Mouse (Mus musculus) 416B (cell line): Measurements from ENCODE around the gene Dok3.
A peak's percentile ranks its signal among the peaks of the same experiment; 100 is the strongest.

Experiments used
- DNase-seq: peaks from one replicate; pipeline ENCODE4 v3.0.0; 2011; ENCODE audit warnings: low read depth

The Dok3 gene

DNA sequence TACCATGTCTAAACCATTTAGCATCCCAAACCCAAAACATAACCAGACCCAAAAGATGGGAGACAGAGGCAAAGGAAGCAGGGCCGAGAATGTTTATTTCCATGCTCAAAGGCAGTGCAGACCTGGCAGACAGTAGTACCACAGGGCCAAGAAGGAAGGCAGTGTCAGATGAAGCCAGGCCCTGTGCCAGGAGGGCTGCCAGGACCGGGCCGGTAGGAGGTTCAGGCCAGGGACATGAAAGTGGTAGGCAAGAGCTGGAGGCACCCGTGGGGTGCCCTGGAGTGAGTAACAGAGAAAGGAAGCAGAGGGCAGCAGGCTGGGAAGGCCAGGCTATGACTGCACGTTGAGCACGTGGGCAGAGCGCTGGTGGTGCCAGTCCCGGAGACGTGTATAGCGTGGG lies 22.4 kb downstream of the Dok3 start:
- DNase-seq: no peak

DNA sequence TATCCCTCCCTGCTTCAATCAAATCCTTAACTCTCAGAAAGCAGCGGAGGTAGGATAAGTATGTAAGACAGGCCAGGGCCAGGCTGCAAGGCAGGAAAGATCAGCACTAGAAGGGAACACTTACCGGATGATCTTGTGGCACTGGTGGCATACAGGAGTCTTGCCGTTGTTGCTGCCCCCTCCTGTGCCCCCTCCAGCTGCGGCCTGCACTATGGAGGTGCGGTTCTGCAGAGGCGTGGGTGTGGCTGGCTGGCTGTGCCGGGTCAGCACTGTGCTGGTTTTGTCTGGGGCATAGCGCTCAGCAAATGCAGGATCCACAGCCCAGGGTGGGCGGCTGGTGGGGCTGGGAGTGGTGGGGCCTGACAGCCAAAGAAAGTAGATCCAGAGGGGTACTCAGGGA lies 23.3 kb downstream of the Dok3 start:
- no peak for DNase-seq

DNA sequence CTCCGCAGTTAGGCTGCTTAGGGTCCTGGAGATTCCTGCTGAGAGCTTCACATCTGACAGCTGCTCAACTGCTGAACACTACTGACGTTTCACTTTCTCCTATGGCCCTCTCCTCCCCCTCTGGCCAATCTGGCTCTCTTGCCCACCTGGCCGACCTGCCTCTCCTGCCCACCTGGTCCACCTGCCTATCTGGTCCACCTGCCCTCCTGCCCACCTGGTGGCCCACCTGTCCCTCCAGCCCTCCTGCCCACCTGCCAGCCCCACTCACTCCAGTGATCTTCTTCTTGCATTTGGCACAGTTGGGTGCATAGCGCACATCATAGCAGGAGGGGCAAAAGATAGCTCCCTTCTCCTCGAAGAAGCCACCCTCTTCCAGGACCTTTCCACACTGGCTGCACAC lies 24.7 kb downstream of the Dok3 start:
- DNase-seq: no peak

- no peak for DNase-seq
Observed at GRCm38 (mm10) chr13:55502405-55502804, 26.7 kb downstream of the Dok3 start.

DNA sequence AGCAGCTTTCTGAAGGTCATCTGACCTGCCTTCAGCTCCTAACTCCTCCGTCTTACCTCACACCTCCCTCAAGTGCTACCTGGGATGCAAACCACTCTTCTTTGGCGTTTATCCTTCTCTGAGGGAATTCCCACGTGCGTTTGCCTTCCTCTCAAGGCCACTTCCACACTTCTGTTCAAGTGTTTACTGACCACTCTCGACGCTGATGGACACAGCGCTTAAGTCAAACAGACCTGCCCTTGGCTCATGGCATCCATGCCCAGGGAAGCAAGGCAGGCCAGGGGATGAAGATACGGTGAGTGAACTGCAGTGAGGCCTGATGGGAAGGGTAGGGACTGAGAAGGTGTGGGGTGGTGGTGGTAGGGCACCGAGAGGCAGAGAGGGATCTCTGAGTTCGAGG lies 28.5 kb downstream of the Dok3 start:
- no peak for DNase-seq

GRCm38 (mm10) chr13:55498906-55499305 lies 30.2 kb downstream of the Dok3 start:
- DNase-seq: no peak

- DNase-seq: no peak
Observed at GRCm38 (mm10) chr13:55496661-55497060, 32.4 kb downstream of the Dok3 start.

DNA sequence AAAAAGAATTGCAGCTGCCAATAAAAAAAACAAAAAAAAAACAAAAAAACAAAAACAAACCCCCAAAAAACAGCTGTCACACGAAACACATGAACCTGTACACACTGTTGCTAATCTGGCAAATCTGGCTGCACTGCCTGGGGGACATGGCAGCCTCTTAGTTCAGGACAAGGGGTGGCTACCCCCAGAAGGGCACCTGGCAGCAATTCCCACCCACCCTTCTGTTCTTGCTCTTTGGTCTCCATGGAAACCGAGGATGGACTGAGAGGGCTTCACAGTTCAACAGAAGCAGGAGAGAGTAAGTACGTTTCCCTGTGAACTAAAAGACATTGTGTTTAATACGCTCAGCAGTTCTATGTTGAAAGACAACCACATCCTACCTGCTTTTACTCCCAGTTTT lies 33.4 kb downstream of the Dok3 start:
- DNase-seq: no peak

- no peak for DNase-seq
Observed at GRCm38 (mm10) chr13:55494883-55495621, 34.0 kb downstream of the Dok3 start.

- no peak for DNase-seq
Observed at GRCm38 (mm10) chr13:55494257-55494656, 34.8 kb downstream of the Dok3 start.

- no peak for DNase-seq
Observed at GRCm38 (mm10) chr13:55487578-55488498, 41.3 kb downstream of the Dok3 start, which contains the start of gene Dbn1. Dbn1 (minus strand) TSS chr13:55488111.

DNA sequence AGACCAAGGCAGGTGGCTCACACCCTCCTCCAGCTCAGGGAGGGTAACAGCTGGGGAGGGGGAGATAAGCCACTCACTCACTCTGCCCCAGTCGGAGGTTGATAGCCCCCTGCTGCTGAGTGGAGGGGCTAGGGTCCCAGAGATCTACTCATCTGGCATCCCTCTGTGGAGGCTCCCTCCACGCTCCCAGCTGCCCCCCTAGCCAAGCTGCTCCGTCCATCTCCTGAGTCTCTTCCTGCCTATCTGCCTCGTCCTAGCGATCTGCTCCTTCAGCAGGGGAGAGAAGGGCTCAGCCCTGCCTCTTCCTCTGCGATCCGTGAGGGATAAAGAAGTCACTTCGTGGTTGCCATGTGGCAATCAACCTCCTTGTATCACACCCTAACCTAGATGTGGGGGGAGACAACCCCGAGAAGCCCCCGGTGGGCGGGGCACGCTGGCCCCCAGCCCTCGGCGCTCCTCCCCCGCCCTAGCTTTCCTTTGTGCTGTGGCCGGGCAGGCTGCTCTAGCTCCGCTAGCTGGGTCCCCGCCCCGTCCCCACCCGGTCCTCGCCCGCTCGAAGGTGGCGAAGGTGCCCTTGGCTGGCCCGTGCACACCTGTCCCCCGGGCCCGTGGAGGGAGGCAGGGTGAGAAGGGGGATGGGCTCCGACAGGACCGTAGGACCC lies 42.0 kb downstream of the Dok3 start:
- DNase-seq: no peak

DNA sequence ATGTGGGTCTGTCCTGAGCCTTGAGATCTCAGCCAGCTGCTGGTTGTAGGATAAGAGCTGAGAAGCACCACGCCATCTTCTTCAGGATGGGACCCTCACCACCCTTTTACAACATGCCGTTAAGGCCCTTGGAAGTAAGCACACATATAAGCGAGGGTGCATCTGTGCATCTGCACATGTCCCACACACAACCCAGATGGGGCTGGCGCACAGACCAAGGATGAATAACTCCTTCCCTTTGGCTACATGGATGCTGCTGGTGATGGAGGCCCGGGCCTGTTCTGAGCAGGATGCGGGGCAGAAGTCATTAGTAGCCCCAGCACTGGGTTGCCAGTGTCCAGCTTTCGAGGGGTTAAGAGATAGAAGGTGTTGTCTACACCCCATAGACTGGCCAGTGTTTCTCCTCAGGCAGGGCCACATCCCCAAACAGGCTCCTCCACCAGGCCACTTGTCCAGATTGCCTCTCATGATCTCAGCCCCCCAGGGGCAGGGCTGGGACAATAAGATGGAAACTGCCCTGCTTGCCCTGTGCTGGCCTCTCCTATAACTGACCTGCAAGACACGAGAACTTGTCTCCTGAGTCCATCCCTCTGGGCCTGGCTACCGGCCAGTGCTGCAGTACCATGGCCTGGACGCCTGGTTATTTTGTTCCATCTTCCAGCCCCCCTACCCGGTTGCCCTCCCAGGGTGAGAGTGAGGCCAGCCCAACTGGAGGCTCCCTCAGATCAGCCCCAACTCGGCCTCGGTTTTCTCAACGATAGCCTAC lies 42.9 kb downstream of the Dok3 start:
- DNase-seq: no peak

DNA sequence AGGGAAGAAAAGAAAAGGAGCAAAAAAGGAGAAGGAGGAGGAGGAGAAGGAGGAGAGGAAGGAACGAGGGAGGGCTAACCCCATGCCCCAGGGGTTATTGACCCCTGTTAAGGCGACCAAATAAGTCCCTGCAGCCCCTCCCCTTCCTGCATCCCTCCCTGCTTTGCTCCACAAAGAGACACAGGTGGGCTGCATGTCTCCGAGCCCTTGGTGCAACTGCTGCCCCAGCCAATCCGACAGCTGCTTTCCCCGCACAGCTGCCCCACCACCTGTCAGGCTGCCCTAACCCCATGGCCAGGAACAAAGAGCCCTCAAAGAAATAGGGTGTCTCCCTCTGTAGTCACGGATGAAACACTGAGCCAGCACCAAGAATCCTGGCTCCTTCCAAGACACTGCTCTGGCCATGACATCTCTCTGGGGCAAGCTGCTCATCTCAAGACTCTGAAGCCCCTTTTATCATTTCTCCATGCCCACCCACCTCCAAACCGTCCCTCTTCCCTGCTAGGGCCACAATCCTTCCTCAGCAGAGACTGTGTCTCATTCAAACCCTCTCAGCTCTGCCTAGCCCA lies 44.5 kb downstream of the Dok3 start:
- no peak for DNase-seq

- no peak for DNase-seq
Observed at GRCm38 (mm10) chr13:55483593-55483992, 45.5 kb downstream of the Dok3 start.

DNA sequence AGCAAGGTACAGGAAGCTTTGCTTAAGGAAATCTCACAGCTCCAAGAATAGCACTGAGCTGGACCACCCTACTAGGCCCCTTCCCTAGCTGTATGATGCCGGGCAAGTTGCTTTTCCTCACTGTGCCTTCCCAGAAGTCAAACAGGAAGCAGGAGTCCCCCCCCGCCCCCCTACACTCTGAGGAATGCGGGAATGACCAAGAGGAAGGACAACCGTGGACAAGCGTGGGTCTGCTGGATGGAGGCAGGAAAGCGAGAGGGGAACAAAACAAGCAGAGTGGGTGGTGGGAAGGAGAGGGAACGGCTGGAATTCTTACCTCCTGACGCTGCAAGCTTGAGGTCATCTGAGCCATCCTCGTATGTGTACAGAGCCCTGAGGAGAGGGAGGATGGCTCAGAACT lies 46.0 kb downstream of the Dok3 start:
- DNase-seq: no peak

- no peak for DNase-seq
Observed at GRCm38 (mm10) chr13:55482542-55482941, 46.6 kb downstream of the Dok3 start.

GRCm38 (mm10) chr13:55479929-55480328 lies 49.2 kb downstream of the Dok3 start:
- no peak for DNase-seq

- peak; percentile 71 for DNase-seq
Observed at GRCm38 (mm10) chr13:55479008-55479407, 50.1 kb downstream of the Dok3 start.

- DNase-seq: peak; percentile 70
Observed at GRCm38 (mm10) chr13:55478036-55478435, 51.1 kb downstream of the Dok3 start.

GRCm38 (mm10) chr13:55477492-55477891 lies 51.6 kb downstream of the Dok3 start:
- DNase-seq: no peak

DNA sequence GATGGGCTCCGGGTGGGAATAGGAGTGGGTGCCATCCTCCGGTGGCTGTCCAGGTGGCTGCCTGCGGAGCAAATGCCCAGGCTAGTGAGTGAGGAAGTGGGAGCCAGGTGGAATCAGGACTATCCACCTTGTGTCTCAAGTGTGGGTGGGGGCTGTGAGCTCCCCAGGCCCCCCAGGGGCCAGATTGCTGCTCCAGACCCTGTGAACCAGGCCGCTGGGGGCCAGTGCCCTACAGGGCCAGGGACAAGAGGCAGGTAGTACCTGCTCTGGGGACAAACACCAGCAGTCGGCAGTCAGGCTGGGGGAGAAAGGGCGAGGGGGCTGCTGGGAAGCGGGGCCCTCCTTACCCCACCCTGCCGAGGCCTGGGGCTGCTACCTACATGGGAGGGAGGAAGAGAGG lies 52.8 kb downstream of the Dok3 start:
- no peak for DNase-seq
